Mouse (Mus musculus): ENCODE results near the gene Pebp1. TPM values are rescaled to one million over a fixed set of nuclear protein-coding genes. Genes with fewer than 3 reads are reported as not detected.
A peak's percentile ranks its signal among the peaks of the same experiment; 100 is the strongest.

The Pebp1 gene
- total and polyA plus RNA-seq, 3 experiments = 210 to 1,716 (median 337) TPM

GRCm38 (mm10) chr5:117242671-117243478 lies 44.5 kb downstream of the Pebp1 start:
- peaks cover 90% of the 10 kb centered on the region for H3K36me3 ChIP-seq (replicated peaks)

GRCm38 (mm10) chr5:117241935-117242531 lies 45.4 kb downstream of the Pebp1 start:
- H3K27me3 ChIP-seq (ENCODE audit: insufficient read depth, low read length) = no peaks in the 10 kb centered on the region
- H3K36me3 ChIP-seq (replicated peaks) = peaks cover 90% of the 10 kb centered on the region
- no peak for DNase-seq (ENCODE audit: low spot score)
- TF ChIP-seq GATA2 (IDR thresholded peaks at IDR 0.05; ENCODE audit: borderline replicate concordance, low read depth, low read length) = no peak
- no peak for TF ChIP-seq CTCF (IDR thresholded peaks at IDR 0.05; ENCODE audit: low read depth, low read length)
- TF ChIP-seq GATA1 (IDR thresholded peaks at IDR 0.05; ENCODE audit: borderline replicate concordance, low read length) = no peak
- TF ChIP-seq POLR2AphosphoS5 (IDR thresholded peaks at IDR 0.05; ENCODE audit: insufficient replicate concordance, low read depth, low read length) = no peak
- no peak for TF ChIP-seq TAL1 (conservative IDR thresholded peaks at IDR 0.05; ENCODE audit: low read depth, low read length)
- no peak overlapping the region for H3K4me3 ChIP-seq (ENCODE audit: low read depth, low read length)
- peaks cover 24% of the 10 kb centered on the region for H3K4me1 ChIP-seq (ENCODE audit: insufficient read depth, low read depth, low read length)
- no peaks in the 10 kb centered on the region for H3K9me3 ChIP-seq (replicated peaks)
- ATAC-seq (ENCODE audit: extremely low read depth, insufficient number of reproducible peaks, low FRiP score, poor library complexity, severe bottlenecking) = no peak

More at GRCm38 (mm10) chr5:117242671-117243478, 44.5 kb downstream of the Pebp1 start:
- DNase-seq (ENCODE audit: low spot score) = no peak
- peaks cover 24% of the 10 kb centered on the region for H3K4me1 ChIP-seq (ENCODE audit: insufficient read depth, low read depth, low read length)
- TF ChIP-seq GATA1 (IDR thresholded peaks at IDR 0.05; ENCODE audit: borderline replicate concordance, low read length) (no peak), CTCF (IDR thresholded peaks at IDR 0.05; ENCODE audit: low read depth, low read length) (no peak), GATA2 (IDR thresholded peaks at IDR 0.05; ENCODE audit: borderline replicate concordance, low read depth, low read length) (no peak), TAL1 (conservative IDR thresholded peaks at IDR 0.05; ENCODE audit: low read depth, low read length) (no peak), POLR2AphosphoS5 (IDR thresholded peaks at IDR 0.05; ENCODE audit: insufficient replicate concordance, low read depth, low read length) (no peak)
- no peaks in the 10 kb centered on the region for H3K9me3 ChIP-seq (replicated peaks)
- no peaks in the 10 kb centered on the region for H3K27me3 ChIP-seq (ENCODE audit: insufficient read depth, low read length)
- ATAC-seq (ENCODE audit: extremely low read depth, insufficient number of reproducible peaks, low FRiP score, poor library complexity, severe bottlenecking) = no peak
- no peak overlapping the region for H3K4me3 ChIP-seq (ENCODE audit: low read depth, low read length)

- H3K36me3 ChIP-seq (replicated peaks) = peaks cover 86% of the 10 kb centered on the region
- peaks cover 22% of the 10 kb centered on the region for H3K4me1 ChIP-seq (ENCODE audit: insufficient read depth, low read depth, low read length)
- H3K4me3 ChIP-seq (ENCODE audit: low read depth, low read length) = no peak overlapping the region
- DNase-seq (ENCODE audit: low spot score) = no peak
- no peaks in the 10 kb centered on the region for H3K9me3 ChIP-seq (replicated peaks)
- H3K27me3 ChIP-seq (ENCODE audit: insufficient read depth, low read length) = no peaks in the 10 kb centered on the region
- TF ChIP-seq GATA1 (IDR thresholded peaks at IDR 0.05; ENCODE audit: borderline replicate concordance, low read length) (no peak), TAL1 (conservative IDR thresholded peaks at IDR 0.05; ENCODE audit: low read depth, low read length) (no peak), CTCF (IDR thresholded peaks at IDR 0.05; ENCODE audit: low read depth, low read length) (no peak), POLR2AphosphoS5 (IDR thresholded peaks at IDR 0.05; ENCODE audit: insufficient replicate concordance, low read depth, low read length) (no peak), GATA2 (IDR thresholded peaks at IDR 0.05; ENCODE audit: borderline replicate concordance, low read depth, low read length) (no peak)
- no peak for ATAC-seq (ENCODE audit: extremely low read depth, insufficient number of reproducible peaks, low FRiP score, poor library complexity, severe bottlenecking)
These were observed 46.6 kb downstream of the Pebp1 start for GRCm38 (mm10) chr5:117240761-117241322.

- TF ChIP-seq GATA1 (IDR thresholded peaks at IDR 0.05; ENCODE audit: borderline replicate concordance, low read length) = no peak
- TF ChIP-seq GATA2 (IDR thresholded peaks at IDR 0.05; ENCODE audit: borderline replicate concordance, low read depth, low read length) = no peak
- Histone ChIP-seq H3K9me3 (replicated peaks) (no peaks in the 10 kb centered on the region), H3K36me3 (replicated peaks) (peaks cover 86% of the 10 kb centered on the region), H3K27me3 (ENCODE audit: insufficient read depth, low read length) (no peaks in the 10 kb centered on the region), H3K4me3 (ENCODE audit: low read depth, low read length) (no peak overlapping the region), H3K4me1 (ENCODE audit: insufficient read depth, low read depth, low read length) (peaks cover 17% of the 10 kb centered on the region)
- ATAC-seq (ENCODE audit: extremely low read depth, insufficient number of reproducible peaks, low FRiP score, poor library complexity, severe bottlenecking) = no peak
- DNase-seq (ENCODE audit: low spot score) = no peak
These were observed 47.1 kb downstream of the Pebp1 start for GRCm38 (mm10) chr5:117240321-117240731.

GRCm38 (mm10) chr5:117239106-117239505 lies 48.3 kb downstream of the Pebp1 start:
- Histone ChIP-seq H3K4me1 (ENCODE audit: insufficient read depth, low read depth, low read length) (peaks cover 5% of the 10 kb centered on the region), H3K36me3 (replicated peaks) (peaks cover 86% of the 10 kb centered on the region), H3K4me3 (ENCODE audit: low read depth, low read length) (no peak overlapping the region), H3K27me3 (ENCODE audit: insufficient read depth, low read length) (no peaks in the 10 kb centered on the region), H3K9me3 (replicated peaks) (no peaks in the 10 kb centered on the region)
- no peak for TF ChIP-seq GATA1 (IDR thresholded peaks at IDR 0.05; ENCODE audit: borderline replicate concordance, low read length)
- TF ChIP-seq GATA2 (IDR thresholded peaks at IDR 0.05; ENCODE audit: borderline replicate concordance, low read depth, low read length) = no peak
- no peak for TF ChIP-seq CTCF (IDR thresholded peaks at IDR 0.05; ENCODE audit: low read depth, low read length)
- no peak for TF ChIP-seq POLR2AphosphoS5 (IDR thresholded peaks at IDR 0.05; ENCODE audit: insufficient replicate concordance, low read depth, low read length)
- no peak for TF ChIP-seq TAL1 (conservative IDR thresholded peaks at IDR 0.05; ENCODE audit: low read depth, low read length)
- no peak for DNase-seq (ENCODE audit: low spot score)
- no peak for ATAC-seq (ENCODE audit: extremely low read depth, insufficient number of reproducible peaks, low FRiP score, poor library complexity, severe bottlenecking)

- ATAC-seq (ENCODE audit: extremely low read depth, insufficient number of reproducible peaks, low FRiP score, poor library complexity, severe bottlenecking) (peak; percentile 17; the same call in 1 of the 2 replicates), DNase-seq (ENCODE audit: low spot score) (no peak)
- Histone ChIP-seq H3K4me1 (ENCODE audit: insufficient read depth, low read depth, low read length) (no peaks in the 10 kb centered on the region), H3K27me3 (ENCODE audit: insufficient read depth, low read length) (no peaks in the 10 kb centered on the region), H3K9me3 (replicated peaks) (no peaks in the 10 kb centered on the region), H3K36me3 (replicated peaks) (peaks cover 84% of the 10 kb centered on the region), H3K4me3 (ENCODE audit: low read depth, low read length) (no peak overlapping the region)
- TF ChIP-seq GATA1 (IDR thresholded peaks at IDR 0.05; ENCODE audit: borderline replicate concordance, low read length) (no peak), CTCF (IDR thresholded peaks at IDR 0.05; ENCODE audit: low read depth, low read length) (no peak), GATA2 (IDR thresholded peaks at IDR 0.05; ENCODE audit: borderline replicate concordance, low read depth, low read length) (no peak), POLR2AphosphoS5 (IDR thresholded peaks at IDR 0.05; ENCODE audit: insufficient replicate concordance, low read depth, low read length) (no peak), TAL1 (conservative IDR thresholded peaks at IDR 0.05; ENCODE audit: low read depth, low read length) (no peak)
These were observed 50.9 kb downstream of the Pebp1 start for GRCm38 (mm10) chr5:117236540-117236939.

Other genes starting within 250 kb of the Pebp1 start
- gene Suds3, start 171.5 kb downstream of the Pebp1 start, total RNA-seq (2014; fragmentation: Nextera tagmentation) = 27.3 and 36.3 TPM in 2 replicates
- gene Suds3, start 171.5 kb downstream of the Pebp1 start, total RNA-seq (2017) = 83.3 and 92.8 TPM in 2 replicates
- gene Suds3, start 171.5 kb downstream of the Pebp1 start, polyA plus RNA-seq (2012) = 56.2 and 61.0 TPM in 2 replicates
- gene Taok3, start 167.5 kb downstream of the Pebp1 start, total RNA-seq (2014; fragmentation: Nextera tagmentation) = 213 and 225 TPM in 2 replicates
- 126 and 139 TPM in 2 replicates for gene Taok3, start 167.5 kb downstream of the Pebp1 start, total RNA-seq (2017)
- 57.5 and 58.4 TPM in 2 replicates for gene Taok3, start 167.5 kb downstream of the Pebp1 start, polyA plus RNA-seq (2012)
- gene Vsig10, start 31.5 kb upstream of the Pebp1 start, total RNA-seq (2014; fragmentation: Nextera tagmentation) = not detected in 2 replicates
- 0.05 and 0.17 TPM in 2 replicates for gene Vsig10, start 31.5 kb upstream of the Pebp1 start, total RNA-seq (2017)
- 0.02 TPM in 1 of 2 replicates, not detected in the other for gene Vsig10, start 31.5 kb upstream of the Pebp1 start, polyA plus RNA-seq (2012)
- 14.7 and 26.3 TPM in 2 replicates for gene Wsb2, start 69.7 kb upstream of the Pebp1 start, total RNA-seq (2014; fragmentation: Nextera tagmentation)
- 61.5 and 69.3 TPM in 2 replicates for gene Wsb2, start 69.7 kb upstream of the Pebp1 start, total RNA-seq (2017)
- 29.8 and 34.5 TPM in 2 replicates for gene Wsb2, start 69.7 kb upstream of the Pebp1 start, polyA plus RNA-seq (2012)
- gene Rfc5, start 101.4 kb upstream of the Pebp1 start, total RNA-seq (2014; fragmentation: Nextera tagmentation) = 42.6 and 44.9 TPM in 2 replicates
- 68.1 and 71.8 TPM in 2 replicates for gene Rfc5, start 101.4 kb upstream of the Pebp1 start, total RNA-seq (2017)
- gene Rfc5, start 101.4 kb upstream of the Pebp1 start, polyA plus RNA-seq (2012) = 145 and 167 TPM in 2 replicates
- gene Ksr2, start 126.4 kb upstream of the Pebp1 start, total RNA-seq (2014; fragmentation: Nextera tagmentation) = not detected in 2 replicates
- under 0.01 and 0.05 TPM in 2 replicates for gene Ksr2, start 126.4 kb upstream of the Pebp1 start, total RNA-seq (2017)
- not detected in 2 replicates for gene Ksr2, start 126.4 kb upstream of the Pebp1 start, polyA plus RNA-seq (2012)